Mouse (Mus musculus): ENCODE measurements around the gene Tmem184c. TPM values are rescaled to one million over a fixed set of nuclear protein-coding genes. Genes with fewer than 3 reads are reported as not detected.

The Tmem184c gene
- polyA plus RNA-seq, 1 experiment = 13.2 TPM

DNA sequence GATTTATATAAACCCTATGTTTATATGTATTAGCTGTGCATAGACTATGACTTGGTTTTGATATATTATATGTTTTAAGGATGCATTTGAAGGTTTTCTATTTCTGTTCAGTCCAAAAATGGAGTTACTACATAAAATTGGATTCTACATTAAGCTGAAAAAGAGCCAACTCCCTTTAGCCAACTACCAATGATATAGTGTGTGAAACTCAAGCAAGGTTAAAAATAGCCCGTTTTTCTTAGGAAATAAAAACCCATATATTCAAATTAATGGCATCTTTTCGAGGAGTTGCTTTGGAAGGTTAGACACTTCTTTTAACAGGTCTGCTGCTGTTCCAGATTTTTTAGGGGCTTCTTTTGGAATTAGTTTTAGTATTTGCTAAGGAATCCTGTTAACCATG, 22.7 kb upstream of the Tmem184c start:
- 50% methylated on average over 2 of the region's 2 CpGs for WGBS
- Histone ChIP-seq H3K4me1 (ENCODE audit: control insufficient read depth, insufficient read depth, low read length) (no peaks in the 10 kb centered on the region), H3K4me3 (ENCODE audit: insufficient read depth, low read depth, low read length) (no peak overlapping the region), H3K27ac (ENCODE audit: insufficient read depth, low read depth, low read length) (no peak overlapping the region), H3K27me3 (replicated peaks; ENCODE audit: control insufficient read depth, insufficient read depth, low read length) (no peaks in the 10 kb centered on the region), H3K36me3 (ENCODE audit: control insufficient read depth, insufficient read depth, low read length) (no peaks in the 10 kb centered on the region)
- TF ChIP-seq POLR2A (IDR thresholded peaks at IDR 0.05; ENCODE audit: low read depth, low read length) = no peak
- no peak for TF ChIP-seq CTCF (conservative IDR thresholded peaks at IDR 0.05; ENCODE audit: insufficient read depth, insufficient read length, low read depth, low read length)
- DNase-seq = no peak

DNA sequence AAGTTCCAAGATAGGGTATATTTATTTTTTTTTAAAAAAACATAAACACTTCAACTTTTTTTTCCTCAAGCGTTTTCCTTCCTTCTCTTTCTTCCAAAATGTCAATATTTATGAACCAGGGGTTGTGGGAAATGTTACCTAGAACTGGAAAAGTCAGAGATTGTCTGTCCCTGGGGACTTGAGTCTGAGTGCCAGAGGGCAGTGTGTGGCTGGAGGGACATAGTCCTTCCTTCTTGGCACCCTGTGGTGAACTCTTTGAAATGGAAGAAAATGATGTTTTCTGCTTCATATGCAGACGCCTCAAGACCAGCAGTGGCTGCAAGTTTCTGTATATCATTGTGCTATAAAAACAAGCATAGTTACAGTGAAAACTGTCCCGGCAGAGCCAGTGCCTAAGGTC, 20.2 kb upstream of the Tmem184c start:
- Histone ChIP-seq H3K27me3 (replicated peaks; ENCODE audit: control insufficient read depth, insufficient read depth, low read length) (no peaks in the 10 kb centered on the region), H3K36me3 (ENCODE audit: control insufficient read depth, insufficient read depth, low read length) (no peaks in the 10 kb centered on the region), H3K27ac (ENCODE audit: insufficient read depth, low read depth, low read length) (no peak overlapping the region), H3K4me3 (ENCODE audit: insufficient read depth, low read depth, low read length) (no peak overlapping the region), H3K4me1 (ENCODE audit: control insufficient read depth, insufficient read depth, low read length) (no peaks in the 10 kb centered on the region)
- TF ChIP-seq CTCF (conservative IDR thresholded peaks at IDR 0.05; ENCODE audit: insufficient read depth, insufficient read length, low read depth, low read length) (no peak), POLR2A (IDR thresholded peaks at IDR 0.05; ENCODE audit: low read depth, low read length) (no peak)
- 66% methylated on average over 3 of the region's 3 CpGs for WGBS
- DNase-seq = peak; percentile 23

DNA sequence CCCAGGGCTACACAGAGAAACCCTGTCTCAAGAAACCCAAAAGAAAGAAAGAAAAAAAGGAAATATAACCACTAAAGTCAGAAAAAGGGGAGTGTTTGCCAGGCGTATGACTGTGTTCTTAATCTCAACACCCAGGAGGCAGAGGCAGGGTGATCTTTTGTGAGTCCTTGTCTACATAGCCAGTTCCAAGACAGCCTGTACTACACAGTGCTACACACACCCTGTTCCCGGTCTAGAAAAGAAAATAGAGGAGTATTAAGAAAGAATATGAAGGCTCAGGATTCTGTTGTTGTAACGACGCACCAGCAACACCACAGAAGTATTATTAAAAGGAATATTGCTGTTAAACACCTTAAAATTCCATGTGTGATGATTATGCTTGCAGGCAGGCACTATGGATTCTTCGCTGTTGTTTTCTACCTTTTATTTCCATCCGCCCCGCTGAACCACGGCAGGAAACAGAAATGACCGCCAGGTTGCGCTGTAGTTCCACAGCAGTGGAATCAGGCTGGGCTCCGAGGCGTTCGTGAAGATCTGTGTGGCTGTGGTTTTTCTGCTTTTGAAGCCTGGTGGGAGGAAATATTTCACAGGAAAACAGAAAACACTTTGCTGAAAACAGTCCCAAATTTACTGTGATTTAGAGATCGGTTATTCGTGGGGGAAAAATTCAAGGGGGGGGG, 19.5 kb upstream of the Tmem184c start:
- Histone ChIP-seq H3K27ac (ENCODE audit: insufficient read depth, low read depth, low read length) (no peak overlapping the region), H3K4me3 (ENCODE audit: insufficient read depth, low read depth, low read length) (no peak overlapping the region), H3K27me3 (replicated peaks; ENCODE audit: control insufficient read depth, insufficient read depth, low read length) (no peaks in the 10 kb centered on the region), H3K36me3 (ENCODE audit: control insufficient read depth, insufficient read depth, low read length) (no peaks in the 10 kb centered on the region), H3K4me1 (ENCODE audit: control insufficient read depth, insufficient read depth, low read length) (no peaks in the 10 kb centered on the region)
- TF ChIP-seq POLR2A (IDR thresholded peaks at IDR 0.05; ENCODE audit: low read depth, low read length) (no peak), CTCF (conservative IDR thresholded peaks at IDR 0.05; ENCODE audit: insufficient read depth, insufficient read length, low read depth, low read length) (peak; percentile 92)
- 17% methylated on average over 15 of the region's 15 CpGs for WGBS
- DNase-seq = peak; percentile 77

DNA sequence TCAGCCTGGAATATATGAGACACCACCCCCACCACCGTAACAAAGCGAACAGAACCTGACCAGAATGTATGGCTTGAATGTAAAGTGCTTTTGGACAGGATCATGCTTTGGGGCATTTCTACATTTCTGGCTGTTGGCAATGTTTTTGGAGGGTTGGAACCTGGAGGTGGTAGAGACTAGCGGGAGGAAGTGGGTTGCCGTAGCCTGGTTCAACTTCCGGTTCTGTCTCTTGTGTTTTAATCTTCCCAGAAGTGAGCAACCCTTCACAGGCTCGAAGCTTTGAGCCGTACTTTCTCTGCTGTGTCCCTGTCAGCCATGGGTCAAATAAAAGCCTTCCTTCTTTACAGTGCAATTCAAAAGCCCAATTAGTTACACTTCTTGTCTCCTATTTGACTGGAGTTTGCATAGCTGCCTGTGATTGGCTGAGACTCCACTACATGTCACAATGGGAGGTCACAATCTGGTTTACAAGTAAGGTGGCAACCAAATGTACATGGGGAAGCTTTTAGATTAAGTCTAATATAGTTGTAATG, 13.2 kb upstream of the Tmem184c start:
- no peak for TF ChIP-seq CTCF (conservative IDR thresholded peaks at IDR 0.05; ENCODE audit: insufficient read depth, insufficient read length, low read depth, low read length)
- no peak for TF ChIP-seq POLR2A (IDR thresholded peaks at IDR 0.05; ENCODE audit: low read depth, low read length)
- no peaks in the 10 kb centered on the region for H3K36me3 ChIP-seq (ENCODE audit: control insufficient read depth, insufficient read depth, low read length)
- H3K27me3 ChIP-seq (replicated peaks; ENCODE audit: control insufficient read depth, insufficient read depth, low read length) = no peaks in the 10 kb centered on the region
- no peaks in the 10 kb centered on the region for H3K4me1 ChIP-seq (ENCODE audit: control insufficient read depth, insufficient read depth, low read length)
- WGBS = 90% methylated on average over 7 of the region's 7 CpGs
- DNase-seq = no peak
- H3K4me3 ChIP-seq (ENCODE audit: insufficient read depth, low read depth, low read length) = no peak overlapping the region
- no peak overlapping the region for H3K27ac ChIP-seq (ENCODE audit: insufficient read depth, low read depth, low read length)

DNA sequence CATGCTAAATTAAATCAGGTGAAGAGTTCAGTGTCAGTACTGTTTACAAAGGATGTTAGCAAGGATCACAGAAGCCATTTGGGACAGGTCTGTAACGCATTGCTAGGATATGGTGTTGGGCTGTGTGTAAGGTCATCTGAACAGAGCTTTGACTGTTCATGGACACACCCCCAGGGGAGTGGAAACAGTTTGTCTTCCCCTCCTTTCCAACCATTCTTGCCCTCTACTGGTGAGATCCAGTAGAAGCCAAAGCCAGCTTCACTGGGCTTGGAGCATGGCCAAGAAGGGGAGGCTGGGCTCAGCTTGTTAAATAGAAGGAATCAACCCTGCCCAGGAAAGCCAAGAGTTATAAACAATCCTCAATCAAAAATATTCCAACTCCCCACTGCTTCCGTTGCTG, 7.4 kb upstream of the Tmem184c start:
- H3K27ac ChIP-seq (ENCODE audit: insufficient read depth, low read depth, low read length) = no peak overlapping the region
- peak; percentile 63 for DNase-seq
- no peak overlapping the region for H3K4me3 ChIP-seq (ENCODE audit: insufficient read depth, low read depth, low read length)
- no peaks in the 10 kb centered on the region for H3K4me1 ChIP-seq (ENCODE audit: control insufficient read depth, insufficient read depth, low read length)
- no peaks in the 10 kb centered on the region for H3K27me3 ChIP-seq (replicated peaks; ENCODE audit: control insufficient read depth, insufficient read depth, low read length)
- WGBS = 35% methylated on average over 2 of the region's 2 CpGs
- no peaks in the 10 kb centered on the region for H3K36me3 ChIP-seq (ENCODE audit: control insufficient read depth, insufficient read depth, low read length)
- TF ChIP-seq CTCF (conservative IDR thresholded peaks at IDR 0.05; ENCODE audit: insufficient read depth, insufficient read length, low read depth, low read length) (peak; percentile 43), POLR2A (IDR thresholded peaks at IDR 0.05; ENCODE audit: low read depth, low read length) (no peak)

DNA sequence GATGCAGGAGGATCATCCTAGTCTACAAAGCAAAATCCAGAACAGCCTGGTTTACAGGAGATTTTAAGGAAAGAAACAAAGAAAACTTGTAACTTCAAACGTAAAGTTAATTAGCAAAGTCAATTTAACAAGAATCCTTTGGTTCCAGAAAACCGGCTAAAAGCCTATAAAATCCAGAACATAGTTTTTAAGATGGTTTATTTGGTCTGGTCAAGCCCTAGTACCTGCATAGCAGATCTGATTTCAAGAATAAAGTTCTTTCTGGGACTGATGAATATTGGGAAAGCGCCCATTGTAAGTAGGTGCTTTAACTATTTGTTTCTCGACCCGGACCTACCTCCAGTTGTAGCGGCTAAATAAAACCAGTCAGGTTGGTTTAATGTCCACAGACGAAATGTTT, 877 bp downstream of the Tmem184c start:
- no peak for DNase-seq
- TF ChIP-seq POLR2A (IDR thresholded peaks at IDR 0.05; ENCODE audit: low read depth, low read length) (no peak), CTCF (conservative IDR thresholded peaks at IDR 0.05; ENCODE audit: insufficient read depth, insufficient read length, low read depth, low read length) (no peak)
- Histone ChIP-seq H3K4me3 (ENCODE audit: insufficient read depth, low read depth, low read length) (peak overlapping the region; percentile 92), H3K27ac (ENCODE audit: insufficient read depth, low read depth, low read length) (no peak overlapping the region), H3K27me3 (replicated peaks; ENCODE audit: control insufficient read depth, insufficient read depth, low read length) (no peaks in the 10 kb centered on the region), H3K4me1 (ENCODE audit: control insufficient read depth, insufficient read depth, low read length) (no peaks in the 10 kb centered on the region), H3K36me3 (ENCODE audit: control insufficient read depth, insufficient read depth, low read length) (no peaks in the 10 kb centered on the region)
- 13% methylated on average over 7 of the region's 7 CpGs for WGBS

DNA sequence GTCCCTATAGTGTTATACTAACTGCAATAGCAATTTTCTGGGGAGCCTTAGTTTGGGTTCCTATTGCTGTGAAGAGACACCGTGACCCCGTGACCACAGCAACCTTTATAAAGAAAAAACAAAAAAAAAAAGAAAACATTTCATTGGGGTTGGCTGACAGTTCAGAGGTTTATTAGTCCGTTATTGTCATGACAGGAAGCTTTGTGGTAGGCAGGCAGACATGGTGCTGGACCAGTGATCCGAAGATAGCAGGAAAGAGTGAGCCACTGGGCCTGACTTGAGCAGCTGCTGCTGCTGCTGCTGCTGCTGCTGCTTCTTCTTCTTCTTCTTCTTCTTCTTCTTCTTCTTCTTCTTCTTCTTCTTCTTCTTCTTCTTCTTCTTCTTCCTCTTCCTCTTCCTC, 26.3 kb downstream of the Tmem184c start:
- peaks cover 2% of the 10 kb centered on the region; the same call in 1 of the 2 replicates for H3K36me3 ChIP-seq (ENCODE audit: control insufficient read depth, insufficient read depth, low read length)
- no peak overlapping the region for H3K4me3 ChIP-seq (ENCODE audit: insufficient read depth, low read depth, low read length)
- no peak overlapping the region for H3K27ac ChIP-seq (ENCODE audit: insufficient read depth, low read depth, low read length)
- whole genome bisulfite sequencing = 72% methylated on average over 4 of the region's 4 CpGs
- no peak for DNase-seq
- TF ChIP-seq CTCF (conservative IDR thresholded peaks at IDR 0.05; ENCODE audit: insufficient read depth, insufficient read length, low read depth, low read length) (no peak), POLR2A (IDR thresholded peaks at IDR 0.05; ENCODE audit: low read depth, low read length) (no peak)
- H3K27me3 ChIP-seq (replicated peaks; ENCODE audit: control insufficient read depth, insufficient read depth, low read length) = no peaks in the 10 kb centered on the region
- H3K4me1 ChIP-seq (ENCODE audit: control insufficient read depth, insufficient read depth, low read length) = no peaks in the 10 kb centered on the region
